Mouse (Mus musculus): ENCODE results near the gene Lctl. TPM values are rescaled to one million over a fixed set of nuclear protein-coding genes. Genes with fewer than 3 reads are reported as not detected.
"Not testable (repeated sequence)": the region's sequence is repeated elsewhere in the genome, so short reads cannot be mapped to it uniquely, and the experiment has no call there.

The Lctl gene
- total RNA-seq, 2 experiments from 2014 or later: not detected

DNA sequence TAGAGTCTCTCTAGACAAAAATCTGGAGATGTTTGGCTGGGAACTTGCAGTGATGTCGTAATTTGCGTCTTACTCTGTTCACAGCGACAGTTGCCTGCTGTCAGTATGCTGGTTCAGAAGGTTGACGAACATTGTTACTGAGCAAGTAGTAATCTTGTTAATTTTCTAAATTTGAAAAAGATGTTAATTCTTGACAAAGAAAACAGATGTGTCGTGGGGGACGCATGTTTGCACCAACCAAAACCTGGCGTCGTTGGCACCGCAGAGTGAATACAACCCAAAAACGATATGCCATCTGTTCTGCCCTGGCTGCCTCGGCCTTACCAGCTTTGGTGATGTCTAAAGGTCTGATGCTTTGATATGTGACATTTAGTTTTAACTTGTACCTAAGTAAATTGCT lies 58.4 kb downstream of the Lctl start:
- no peak for DNase-seq (ENCODE audit: low spot score in 2 of 2)
- intact Hi-C loops (cut with DNase I): no loop called here

DNA sequence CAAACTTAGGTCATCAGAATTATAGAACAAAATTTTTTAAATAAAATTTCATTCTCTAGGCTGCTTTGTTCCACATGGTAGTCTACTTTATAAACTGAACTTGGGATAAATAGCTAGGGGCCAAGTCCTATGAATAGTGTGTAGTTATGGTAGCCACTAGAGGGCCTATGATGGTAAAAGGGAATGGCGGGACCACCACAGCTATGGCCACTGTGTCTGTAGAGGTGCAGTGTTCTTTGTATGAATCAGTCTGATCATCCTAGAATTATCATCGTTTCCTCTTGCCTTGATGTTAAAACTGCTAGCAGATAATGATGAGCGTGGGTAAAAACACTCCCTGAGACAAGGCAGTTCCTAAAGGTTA lies 61.6 kb downstream of the Lctl start:
- DNase-seq (ENCODE audit: low spot score in 2 of 2): no peak
- intact Hi-C loops (cut with DNase I): no loop called here

DNA sequence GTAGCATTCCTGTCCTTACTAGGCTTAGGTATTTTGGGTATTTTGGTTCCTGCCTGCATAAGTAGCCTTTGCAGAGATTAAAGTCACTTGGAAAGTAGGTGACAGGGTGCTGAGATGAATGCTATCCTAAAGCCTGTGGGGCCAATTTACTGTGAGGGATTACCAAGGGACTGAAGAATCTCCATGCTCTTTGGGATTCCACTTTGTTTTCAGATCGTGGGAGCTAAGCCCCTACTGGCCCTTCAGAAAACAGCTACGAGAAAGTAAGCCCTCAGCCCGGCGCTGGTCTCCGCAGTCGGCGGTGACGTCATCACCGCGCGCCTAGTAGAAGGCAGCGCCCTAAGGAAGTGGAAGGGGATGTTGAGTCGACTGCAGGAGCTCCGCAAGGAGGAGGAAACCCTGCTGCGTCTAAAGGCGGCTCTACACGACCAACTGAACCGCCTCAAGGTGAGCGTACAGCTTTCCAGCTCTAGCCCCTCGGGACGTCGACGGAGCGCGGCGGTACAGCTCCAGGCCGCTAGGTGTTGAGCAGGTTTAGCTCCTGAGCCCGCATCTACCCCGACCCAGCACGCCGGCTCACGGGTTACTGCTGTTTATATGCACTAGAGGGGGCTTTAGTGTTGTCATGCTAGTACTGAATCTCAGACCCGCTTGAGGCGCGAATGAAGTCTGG lies 62.2 kb downstream of the Lctl start, which contains the start of gene Snapc5:
TSS of gene Snapc5 (plus strand) at position 301 of the 673 bp plus-strand sequence.
- intact Hi-C loops (cut with DNase I): loop anchor here (1.0 kb wide), 1 partner anchor 74 kb away; the partner anchor contains the start of gene Map2k1
- DNase-seq (ENCODE audit: low spot score in 2 of 2): peak; percentile 92

DNA sequence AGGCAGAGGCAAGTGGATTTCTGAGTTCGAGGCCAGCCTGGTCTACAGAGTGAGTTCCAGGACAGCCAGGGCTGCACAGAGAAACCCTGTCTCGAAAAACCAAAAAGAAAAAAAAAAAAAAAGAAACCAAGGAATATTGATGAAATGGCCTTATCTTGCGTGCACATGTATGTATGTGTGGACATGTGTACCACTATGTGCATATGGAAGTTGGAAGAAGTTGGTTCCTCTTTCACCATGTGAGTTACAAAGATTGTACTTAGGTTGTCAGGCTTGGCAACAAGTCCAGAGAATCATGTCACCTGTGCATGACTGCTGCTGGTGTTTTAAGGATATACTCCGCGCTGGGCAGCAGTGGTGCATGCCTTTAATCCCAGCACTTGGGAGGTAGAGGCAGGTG lies 66.3 kb downstream of the Lctl start:
- intact Hi-C loops (cut with DNase I); DNase-seq (ENCODE audit: low spot score in 2 of 2): not testable (repeated sequence)

DNA sequence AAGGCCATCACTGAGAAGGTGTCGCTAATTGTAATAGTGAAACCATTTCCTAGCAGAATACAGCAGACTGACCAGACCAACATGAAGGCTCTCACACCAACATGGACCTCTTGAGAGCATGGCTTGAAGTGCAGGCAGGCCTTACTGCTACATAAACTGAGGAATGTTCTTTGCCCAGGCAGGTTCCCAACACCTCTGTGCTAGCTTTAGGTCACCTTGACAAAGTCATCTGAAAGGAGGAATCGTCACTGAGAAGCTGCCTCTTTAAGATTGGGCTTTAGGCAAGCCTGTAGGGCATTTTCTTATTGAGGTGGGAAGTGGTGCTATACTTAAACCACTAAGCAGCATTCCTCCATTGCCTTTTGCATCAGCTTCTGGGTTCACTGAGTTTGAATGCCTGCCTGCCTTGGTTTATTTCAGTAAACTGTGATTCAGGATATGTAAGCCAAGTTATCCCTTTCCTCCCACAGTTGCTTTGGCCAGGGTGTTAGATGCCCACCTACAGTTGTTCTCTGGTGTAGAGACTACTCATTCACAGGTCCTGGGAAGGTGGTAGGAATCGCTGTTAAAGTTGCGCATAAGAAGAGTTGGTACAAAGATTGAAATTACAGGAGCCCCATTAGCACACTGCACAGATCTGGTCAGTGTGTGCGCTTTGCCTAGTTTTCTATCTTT lies 67.4 kb downstream of the Lctl start:
- intact Hi-C loops (cut with DNase I): no loop called here
- no peak for DNase-seq (ENCODE audit: low spot score in 2 of 2)

Other genes with a start within 250 kb of the Lctl start
- 1 to 10 TPM; 1.7 to 3.6 TPM for gene Smad6, start 95.1 kb upstream of the Lctl start, total RNA-seq (2021)
- 1 to 10 TPM; 2.7 to 4.2 TPM for gene Zwilch, start 56.0 kb downstream of the Lctl start, total RNA-seq (2021)
- 100 to 1,000 TPM; 475 to 553 TPM for gene Rpl4, start 56.2 kb downstream of the Lctl start, total RNA-seq (2021)
- 10 to 100 TPM; 20.5 to 22.4 TPM for gene Snapc5, start 62.1 kb downstream of the Lctl start, total RNA-seq (2021)
- gene Uchl4, start 118.1 kb downstream of the Lctl start, total RNA-seq (2021): 1 to 10 TPM; 2.4 to 2.7 TPM
- 100 to 1,000 TPM; 280 to 296 TPM for gene Map2k1, start 136.5 kb downstream of the Lctl start, total RNA-seq (2021)
- 10 to 100 TPM; 16.8 to 27.1 TPM for gene Tipin, start 164.4 kb downstream of the Lctl start, total RNA-seq (2021)
- 10 to 100 TPM; 25.6 to 32.1 TPM for gene Dis3l, start 224.1 kb downstream of the Lctl start, total RNA-seq (2021)

All from left cerebral cortex, postnatal 36 days (tissue).